Mouse (Mus musculus) E14TG2a.4 (cell line): Measurements from ENCODE around the gene Galk2.

Source experiments
- H3K27me3 ChIP-seq: 2 replicates; pipeline ENCODE4 v1.6.1; 2014; ENCODE audit warnings: low read length, control low read depth; ENCODE audit not compliant: insufficient read depth
- H3K36me3 ChIP-seq: 2 replicates; pipeline ENCODE4 v1.6.1; 2014; ENCODE audit warnings: low read length, control low read depth; ENCODE audit not compliant: insufficient read depth
- H3K4me1 ChIP-seq: replicated peaks from 2 replicates; pipeline ENCODE4 v1.6.1; 2014; ENCODE audit warnings: low read depth, low read length, control low read depth
- H3K4me3 ChIP-seq: replicated peaks from 2 replicates; pipeline ENCODE4 v1.5.1; 2014; ENCODE audit warnings: mild to moderate bottlenecking, low read length
- H3K9me3 ChIP-seq: 2 replicates; pipeline ENCODE4 v1.6.1; 2014; ENCODE audit warnings: low read length, control low read depth
- CTCF ChIP-seq: conservative IDR thresholded peaks from 2 replicates; pipeline ENCODE4 v1.5.1; 2014; ENCODE audit warnings: low read length
- NANOG ChIP-seq: IDR thresholded peaks from 2 replicates; pipeline ENCODE4 v1.6.1; 2014; ENCODE audit warnings: borderline replicate concordance, low read length, mixed read lengths
- POU5F1 ChIP-seq: IDR thresholded peaks from 2 replicates; pipeline ENCODE4 v1.6.1; 2014; ENCODE audit warnings: low read length, borderline replicate concordance

Gene Galk2

GRCm38 (mm10) chr2:125838091-125838490 is 20.8 kb upstream of the Galk2 start:
- H3K36me3 ChIP-seq, result peaks cover 86% of the 10 kb centered on the region

GRCm38 (mm10) chr2:125838708-125839284 is 20.1 kb upstream of the Galk2 start:
- Histone ChIP-seq H3K4me1 (no peaks in the 10 kb centered on the region), H3K4me3 (no peak overlapping the region), H3K36me3 (peaks cover 86% of the 10 kb centered on the region), H3K9me3 (no peaks in the 10 kb centered on the region), H3K27me3 (no peaks in the 10 kb centered on the region)
- TF ChIP-seq POU5F1 (no peak), CTCF (no peak), NANOG (no peak)

More at GRCm38 (mm10) chr2:125838091-125838490, 20.8 kb upstream of the Galk2 start:
- TF ChIP-seq CTCF, result no peak
- no peak for TF ChIP-seq POU5F1
- TF ChIP-seq NANOG, result no peak
- Histone ChIP-seq H3K27me3 (no peaks in the 10 kb centered on the region), H3K4me1 (no peaks in the 10 kb centered on the region), H3K4me3 (no peak overlapping the region), H3K9me3 (no peaks in the 10 kb centered on the region)

- peaks cover 19% of the 10 kb centered on the region for H3K4me1 ChIP-seq
- no peaks in the 10 kb centered on the region for H3K27me3 ChIP-seq
- H3K36me3 ChIP-seq, result peaks cover 43% of the 10 kb centered on the region
- no peaks in the 10 kb centered on the region for H3K9me3 ChIP-seq
- no peak for TF ChIP-seq CTCF
- no peak for TF ChIP-seq NANOG
- no peak for TF ChIP-seq POU5F1
- no peak overlapping the region for H3K4me3 ChIP-seq
Measured at GRCm38 (mm10) chr2:125851237-125851636, 7.7 kb upstream of the Galk2 start.

- no peaks in the 10 kb centered on the region for H3K9me3 ChIP-seq
- H3K4me1 ChIP-seq, result peaks cover 34% of the 10 kb centered on the region
- peak overlapping the region; percentile 100 for H3K4me3 ChIP-seq
- peaks cover 9% of the 10 kb centered on the region; the same call in 1 of the 2 replicates for H3K36me3 ChIP-seq
- H3K27me3 ChIP-seq, result no peaks in the 10 kb centered on the region
- TF ChIP-seq POU5F1, result no peak
- no peak for TF ChIP-seq CTCF
- TF ChIP-seq NANOG, result no peak
Measured at GRCm38 (mm10) chr2:125857707-125858106, 1.2 kb upstream of the Galk2 start.

GRCm38 (mm10) chr2:125863799-125864198 is 4.9 kb downstream of the Galk2 start:
- TF ChIP-seq NANOG, result no peak
- no peak for TF ChIP-seq POU5F1
- no peak for TF ChIP-seq CTCF
- Histone ChIP-seq H3K4me3 (no peak overlapping the region), H3K4me1 (peaks cover 34% of the 10 kb centered on the region), H3K27me3 (no peaks in the 10 kb centered on the region), H3K36me3 (no peaks in the 10 kb centered on the region), H3K9me3 (no peaks in the 10 kb centered on the region)

- TF ChIP-seq POU5F1, result no peak
- TF ChIP-seq NANOG, result no peak
- TF ChIP-seq CTCF, result no peak
- H3K9me3 ChIP-seq, result no peaks in the 10 kb centered on the region
- H3K36me3 ChIP-seq, result peaks cover 2% of the 10 kb centered on the region; the same call in 1 of the 2 replicates
Measured at GRCm38 (mm10) chr2:125864551-125864950, 5.6 kb downstream of the Galk2 start.

GRCm38 (mm10) chr2:125865585-125865984 is 6.7 kb downstream of the Galk2 start:
- peak overlapping the region; percentile 80 for H3K4me3 ChIP-seq
- peaks cover 6% of the 10 kb centered on the region for H3K36me3 ChIP-seq
- H3K27me3 ChIP-seq, result no peaks in the 10 kb centered on the region
- no peaks in the 10 kb centered on the region for H3K9me3 ChIP-seq
- no peak for TF ChIP-seq NANOG
- no peak for TF ChIP-seq POU5F1
- no peak for TF ChIP-seq CTCF
- peaks cover 31% of the 10 kb centered on the region for H3K4me1 ChIP-seq

More at GRCm38 (mm10) chr2:125864551-125864950, 5.6 kb downstream of the Galk2 start:
- Histone ChIP-seq H3K27me3 (no peaks in the 10 kb centered on the region), H3K4me1 (peaks cover 30% of the 10 kb centered on the region), H3K4me3 (no peak overlapping the region)

GRCm38 (mm10) chr2:125866058-125866740 is 7.3 kb downstream of the Galk2 start:
- peaks cover 8% of the 10 kb centered on the region for H3K36me3 ChIP-seq
- H3K4me3 ChIP-seq, result peak overlapping the region; percentile 80
- H3K27me3 ChIP-seq, result no peaks in the 10 kb centered on the region
- peaks cover 33% of the 10 kb centered on the region for H3K4me1 ChIP-seq
- H3K9me3 ChIP-seq, result no peaks in the 10 kb centered on the region
- TF ChIP-seq CTCF, result no peak
- no peak for TF ChIP-seq POU5F1
- no peak for TF ChIP-seq NANOG

- TF ChIP-seq NANOG (no peak), CTCF (no peak), POU5F1 (no peak)
- Histone ChIP-seq H3K4me1 (peaks cover 33% of the 10 kb centered on the region), H3K4me3 (no peak overlapping the region), H3K27me3 (no peaks in the 10 kb centered on the region), H3K9me3 (no peaks in the 10 kb centered on the region), H3K36me3 (peaks cover 12% of the 10 kb centered on the region)
Measured at GRCm38 (mm10) chr2:125868301-125868700, 9.4 kb downstream of the Galk2 start.
